Mouse (Mus musculus) neural tube, embryonic 13.5 days (tissue): ENCODE measurements at regions not wholly inside any gene's neighbourhood (a gene's known extent, or its start where the extent isn't known, plus 50 kb on each side); places are given as distances from the start of the nearest gene placed in this dataset.

Experiments
- ATAC-seq: fragments of 200-750 bp; cut with Nextera tagmentation; 2 replicates; pipeline ENCODE4 v1.8.0; 2017; ENCODE audit warnings: low read depth, mild to moderate bottlenecking, moderate TSS enrichment, moderate library complexity
- H3K27ac ChIP-seq: fragments of 300-500 bp; sonication (generic); replicated peaks from 2 replicates; pipeline ENCODE4 v1.5.1; 2015; ENCODE audit warnings: moderate library complexity, mild to moderate bottlenecking, inconsistent platforms
- H3K27me3 ChIP-seq: fragments of 300-500 bp; sonication (generic); 2 replicates; pipeline ENCODE4 v1.6.1; 2015; ENCODE audit warnings: mild to moderate bottlenecking, inconsistent platforms
- H3K36me3 ChIP-seq: fragments of 300-500 bp; sonication (generic); 2 replicates; pipeline ENCODE4 v1.6.1; 2015; ENCODE audit warnings: mild to moderate bottlenecking, inconsistent platforms
- H3K4me1 ChIP-seq: fragments of 300-500 bp; sonication (generic); replicated peaks from 2 replicates; pipeline ENCODE4 v1.6.1; 2015; ENCODE audit warnings: inconsistent platforms
- H3K4me2 ChIP-seq: fragments of 300-500 bp; sonication (generic); 2 replicates; pipeline ENCODE4 v1.6.1; 2015; ENCODE audit warnings: inconsistent platforms, mild to moderate bottlenecking, moderate library complexity
- H3K4me3 ChIP-seq: fragments of 300-500 bp; sonication (generic); 2 replicates; pipeline ENCODE4 v1.5.1; 2015; ENCODE audit warnings: mild to moderate bottlenecking, inconsistent platforms
- H3K9ac ChIP-seq: fragments of 300-500 bp; sonication (generic); 2 replicates; pipeline ENCODE4 v1.6.1; 2015; ENCODE audit warnings: moderate library complexity, mild to moderate bottlenecking, inconsistent platforms
- H3K9me3 ChIP-seq: fragments of 300-500 bp; sonication (generic); 2 replicates; pipeline ENCODE4 v1.6.1; 2016; ENCODE audit warnings: inconsistent platforms
- WGBS: fragments of 180-500 bp; shearing (Covaris S2); methylation state at CpG from one replicate; pipeline ENCODE4 v1.1.7; 2015; 5-methylcytosine and 5-hydroxymethylcytosine counted together

DNA sequence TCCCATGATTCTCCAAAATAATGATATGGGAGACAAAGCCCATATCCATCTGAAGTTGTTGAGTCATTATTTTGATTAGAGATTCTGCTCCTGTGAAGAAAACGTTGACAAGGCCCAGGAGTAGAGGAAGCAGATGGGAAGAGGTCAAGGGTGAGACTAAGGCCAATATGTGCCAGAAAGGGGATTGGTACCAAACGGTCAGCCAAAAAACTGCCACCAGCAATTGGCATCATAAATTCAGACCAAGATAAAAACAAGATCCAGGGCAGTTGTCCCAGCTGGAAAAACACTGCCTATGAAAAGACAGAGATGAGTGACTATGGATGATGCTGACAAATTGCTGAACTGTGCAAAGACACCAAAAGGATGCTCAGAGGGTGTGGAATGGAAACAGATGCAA, 411.0 kb upstream of the Tusc1 start:
- no peaks in the 10 kb centered on the region for H3K36me3 ChIP-seq
- H3K27ac ChIP-seq, result no peak overlapping the region
- no peaks in the 10 kb centered on the region for H3K4me1 ChIP-seq
- no peak for ATAC-seq
- no peaks in the 10 kb centered on the region for H3K9me3 ChIP-seq
- H3K27me3 ChIP-seq, result no peaks in the 10 kb centered on the region
- H3K4me2 ChIP-seq, result no peak overlapping the region
- H3K4me3 ChIP-seq, result no peak overlapping the region
- WGBS, result 63% methylated on average over 2 of the region's 2 CpGs
- no peak overlapping the region for H3K9ac ChIP-seq

DNA sequence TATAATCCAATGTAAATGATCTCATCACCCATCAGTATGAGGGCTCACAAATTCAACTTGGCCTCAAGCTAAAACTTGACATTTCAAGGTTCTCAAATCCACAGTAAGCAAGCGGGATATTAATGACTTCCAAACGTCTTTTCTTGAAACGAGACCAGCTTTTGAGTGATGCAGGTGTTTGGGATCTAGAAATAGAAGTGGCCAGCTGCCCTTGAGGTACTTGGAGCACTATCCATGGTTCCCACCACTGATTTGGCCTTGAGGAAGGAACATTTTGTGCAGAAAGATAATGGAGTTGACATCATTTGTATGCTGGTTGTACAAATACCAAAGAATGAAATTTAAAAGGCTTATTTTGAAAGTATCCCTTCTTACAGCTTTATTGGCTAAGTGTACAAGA, 378.4 kb upstream of the Tusc1 start:
- H3K9ac ChIP-seq, result no peak overlapping the region
- H3K9me3 ChIP-seq, result no peaks in the 10 kb centered on the region
- 76% methylated on average over 3 of the region's 3 CpGs for WGBS
- H3K27ac ChIP-seq, result no peak overlapping the region
- no peaks in the 10 kb centered on the region for H3K4me1 ChIP-seq
- H3K36me3 ChIP-seq, result no peaks in the 10 kb centered on the region
- no peak overlapping the region for H3K4me2 ChIP-seq
- no peaks in the 10 kb centered on the region for H3K27me3 ChIP-seq
- H3K4me3 ChIP-seq, result no peak overlapping the region
- no peak for ATAC-seq

DNA sequence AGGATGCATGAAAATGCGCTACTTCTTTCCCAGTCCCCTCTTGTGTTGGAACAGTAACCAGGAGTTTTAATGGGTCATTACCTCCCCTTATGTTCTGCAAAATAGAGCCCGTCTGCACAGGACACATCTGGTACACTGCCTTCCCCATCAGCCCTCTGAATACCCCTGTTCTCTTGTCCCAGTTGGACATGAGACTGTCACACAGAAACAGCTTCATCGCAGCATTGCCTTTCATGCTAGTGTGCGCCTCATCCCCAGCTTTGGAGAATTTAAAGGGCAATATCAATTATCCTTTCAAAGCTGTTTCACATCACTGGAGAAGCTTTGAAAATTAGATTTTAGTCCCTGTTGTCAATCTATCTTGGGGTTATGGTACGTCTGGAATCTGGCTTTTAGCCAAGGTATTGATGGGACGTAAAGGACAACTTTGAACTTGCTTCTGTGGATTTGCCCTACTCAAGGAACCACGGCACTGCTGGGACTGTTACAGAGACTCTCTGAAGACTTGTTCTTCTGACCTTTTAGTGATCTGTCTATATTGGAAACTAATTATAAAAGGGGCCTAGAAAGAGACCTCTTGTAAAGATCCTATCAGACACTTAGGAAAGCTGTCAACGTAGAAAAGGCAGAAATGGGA, 341.2 kb upstream of the Tusc1 start:
- Histone ChIP-seq H3K9ac (no peak overlapping the region), H3K27ac (no peak overlapping the region), H3K4me2 (no peak overlapping the region), H3K4me1 (no peaks in the 10 kb centered on the region), H3K9me3 (no peaks in the 10 kb centered on the region), H3K27me3 (no peaks in the 10 kb centered on the region), H3K36me3 (no peaks in the 10 kb centered on the region), H3K4me3 (no peak overlapping the region)
- ATAC-seq, result peak; percentile 91
- WGBS, result 57% methylated on average over 8 of the region's 8 CpGs

DNA sequence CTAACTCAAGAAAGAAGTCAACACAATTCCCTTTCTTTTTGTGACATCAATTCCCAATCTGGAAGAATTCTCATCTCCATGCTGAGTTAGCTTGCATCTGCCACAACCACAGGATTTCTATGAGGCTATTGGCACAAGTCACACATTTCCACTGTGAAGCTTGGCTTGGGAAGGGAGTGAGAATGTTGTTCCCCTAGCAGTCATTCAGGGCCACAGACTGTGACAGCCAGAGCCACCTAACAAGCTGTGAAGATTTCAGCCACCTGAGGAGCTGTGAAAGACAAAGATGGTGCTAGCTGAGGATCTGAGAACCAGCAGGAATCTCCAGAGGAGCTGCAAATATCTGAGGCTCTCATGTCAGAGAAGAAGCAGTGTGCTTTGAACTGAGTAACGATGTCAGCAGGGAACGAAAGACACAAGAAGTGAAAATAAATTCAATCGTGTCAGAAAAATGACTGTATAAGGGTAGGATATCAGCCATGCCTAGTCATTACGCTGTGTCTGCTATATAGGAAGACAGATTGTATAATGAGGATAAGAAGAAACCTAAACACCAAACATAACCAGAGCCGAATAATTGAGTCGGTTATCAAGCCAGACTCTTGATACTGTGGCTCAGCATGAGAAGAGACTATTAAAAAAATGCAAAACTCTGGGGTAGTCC, 340.6 kb upstream of the Tusc1 start:
- Histone ChIP-seq H3K4me2 (no peak overlapping the region), H3K27ac (peak overlapping the region; percentile 28; the same call in 1 of the 2 replicates), H3K4me1 (no peaks in the 10 kb centered on the region), H3K4me3 (no peak overlapping the region), H3K9ac (no peak overlapping the region), H3K9me3 (no peaks in the 10 kb centered on the region), H3K36me3 (no peaks in the 10 kb centered on the region), H3K27me3 (no peaks in the 10 kb centered on the region)
- peak; percentile 74; the same call in 1 of the 2 replicates for ATAC-seq
- WGBS, result 62% methylated on average over 6 of the region's 6 CpGs

DNA sequence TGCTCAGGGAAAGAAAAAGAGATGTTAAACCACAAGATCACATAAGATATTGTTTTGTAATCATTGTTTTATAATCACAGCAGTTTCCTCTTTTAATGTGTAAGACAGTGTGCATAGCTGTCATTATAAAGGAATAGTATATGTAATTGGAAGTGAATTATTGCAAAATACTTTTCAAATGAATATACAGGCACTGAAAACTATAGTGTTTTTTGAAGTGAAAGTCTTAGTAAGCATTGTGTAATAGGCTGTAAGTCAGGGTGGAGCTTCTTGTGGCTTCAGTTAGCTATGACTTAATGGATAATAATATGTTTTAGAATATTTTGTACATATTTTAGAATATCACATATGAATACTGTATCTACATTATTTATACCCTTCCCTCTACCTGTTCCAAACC, 333.7 kb upstream of the Tusc1 start:
- H3K4me1 ChIP-seq, result no peaks in the 10 kb centered on the region
- H3K27ac ChIP-seq, result no peak overlapping the region
- no peak overlapping the region for H3K4me3 ChIP-seq
- no peak overlapping the region for H3K9ac ChIP-seq
- no peaks in the 10 kb centered on the region for H3K27me3 ChIP-seq
- no peaks in the 10 kb centered on the region for H3K9me3 ChIP-seq
- no peak for ATAC-seq
- H3K36me3 ChIP-seq, result no peaks in the 10 kb centered on the region
- no peak overlapping the region for H3K4me2 ChIP-seq

DNA sequence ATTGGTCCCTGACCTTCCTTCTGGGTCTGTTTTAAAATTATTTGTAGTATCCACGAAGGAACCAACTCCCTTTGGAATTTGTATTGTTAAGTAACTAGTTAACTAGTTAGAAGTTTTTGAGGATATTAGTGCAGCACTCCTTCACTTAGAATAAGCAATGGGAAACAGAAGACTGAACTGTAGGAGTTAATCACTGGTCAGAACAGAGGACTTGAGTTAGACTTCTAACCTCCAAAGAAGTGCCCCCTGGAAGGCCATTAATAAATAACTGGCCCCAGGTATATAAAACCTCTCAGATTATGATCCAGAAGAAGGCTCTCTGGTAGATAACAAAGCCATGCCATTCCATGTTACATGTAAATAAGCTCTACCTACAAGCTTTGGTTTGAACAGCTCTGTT, 329.0 kb upstream of the Tusc1 start:
- WGBS, result 76% methylated on average over 1 of the region's 1 CpGs
- no peaks in the 10 kb centered on the region for H3K36me3 ChIP-seq

DNA sequence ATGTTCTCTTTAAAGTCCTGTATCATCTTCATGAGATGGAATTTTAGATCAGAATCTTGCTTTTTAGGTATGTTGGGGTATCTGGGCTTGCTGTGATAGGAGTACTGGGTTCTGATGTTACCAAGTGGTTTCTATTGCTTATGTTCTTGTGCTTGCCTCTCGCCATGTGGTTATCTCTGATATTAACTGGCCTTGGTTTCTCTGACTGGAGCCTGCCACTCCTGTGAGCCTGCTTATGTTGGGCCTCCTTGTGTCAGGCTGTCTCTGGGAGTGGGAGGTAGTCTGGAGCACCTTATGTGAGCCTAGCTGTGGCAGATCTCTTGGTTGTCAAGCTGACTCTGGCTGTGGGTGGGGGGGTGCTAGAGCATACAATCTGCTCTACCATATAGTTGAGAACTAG, 302.9 kb upstream of the Tusc1 start:
- Histone ChIP-seq H3K9me3 (no peaks in the 10 kb centered on the region), H3K4me2 (no peak overlapping the region), H3K4me1 (no peaks in the 10 kb centered on the region), H3K4me3 (no peak overlapping the region), H3K36me3 (no peaks in the 10 kb centered on the region), H3K27me3 (no peaks in the 10 kb centered on the region), H3K9ac (no peak overlapping the region), H3K27ac (no peak overlapping the region)
- WGBS, result 93% methylated on average over 1 of the region's 1 CpGs
- ATAC-seq, result no peak

More for the DNA sequence above, 329.0 kb upstream of the Tusc1 start:
- no peaks in the 10 kb centered on the region for H3K4me1 ChIP-seq
- no peak overlapping the region for H3K4me2 ChIP-seq
- no peaks in the 10 kb centered on the region for H3K9me3 ChIP-seq
- H3K27me3 ChIP-seq, result no peaks in the 10 kb centered on the region
- no peak overlapping the region for H3K27ac ChIP-seq
- H3K4me3 ChIP-seq, result no peak overlapping the region
- no peak for ATAC-seq
- no peak overlapping the region for H3K9ac ChIP-seq

DNA sequence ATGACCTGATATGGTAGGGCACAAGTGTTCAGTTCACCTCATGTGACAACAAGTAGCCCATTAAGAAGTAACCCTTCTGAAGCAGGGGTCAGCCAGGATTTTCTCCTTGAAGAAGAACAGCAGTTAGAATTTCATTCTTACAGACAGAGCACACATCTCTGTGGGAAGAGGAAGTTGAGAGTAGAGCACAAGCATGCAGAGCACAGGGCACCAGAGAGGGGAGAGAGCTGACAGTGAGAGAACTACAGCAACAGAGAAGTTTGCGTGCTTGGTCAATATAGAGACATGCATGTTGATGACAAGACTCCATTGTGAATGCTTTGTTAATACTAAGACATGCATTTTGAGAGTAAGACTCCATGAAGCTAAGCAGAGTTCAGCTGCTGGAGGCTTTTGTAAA, 263.2 kb upstream of the Tusc1 start:
- H3K27me3 ChIP-seq, result no peaks in the 10 kb centered on the region
- no peaks in the 10 kb centered on the region for H3K4me1 ChIP-seq
- no peaks in the 10 kb centered on the region for H3K9me3 ChIP-seq
- ATAC-seq, result no peak
- no peak overlapping the region for H3K4me2 ChIP-seq
- WGBS, result 95% methylated on average over 1 of the region's 1 CpGs
- no peak overlapping the region for H3K9ac ChIP-seq
- H3K4me3 ChIP-seq, result no peak overlapping the region
- no peak overlapping the region for H3K27ac ChIP-seq
- no peaks in the 10 kb centered on the region for H3K36me3 ChIP-seq

DNA sequence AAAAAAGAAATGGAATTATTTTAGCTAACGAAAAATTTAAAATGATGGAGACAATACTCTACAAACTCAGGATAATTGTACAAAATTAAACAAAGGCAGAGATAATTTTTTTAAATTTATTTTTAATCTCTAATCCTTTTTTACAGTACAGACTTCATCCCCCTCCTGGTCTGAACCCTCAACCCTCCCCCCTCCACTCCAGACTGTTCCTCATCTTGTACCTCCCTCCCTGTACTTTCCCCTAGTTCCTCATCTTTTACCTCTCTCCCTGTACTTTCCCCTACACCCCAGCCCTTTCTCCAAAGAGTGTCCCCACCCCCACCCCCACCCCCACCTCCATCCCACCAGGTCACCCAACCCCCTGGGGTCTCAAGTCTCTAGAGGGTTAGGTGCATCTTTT, 249.0 kb upstream of the Tusc1 start:
- H3K27ac ChIP-seq, result no peak overlapping the region
- no peaks in the 10 kb centered on the region for H3K36me3 ChIP-seq
- 90% methylated on average over 1 of the region's 1 CpGs for WGBS
- H3K4me3 ChIP-seq, result no peak overlapping the region
- no peak overlapping the region for H3K9ac ChIP-seq
- no peaks in the 10 kb centered on the region for H3K4me1 ChIP-seq
- ATAC-seq, result no peak
- peaks cover 5% of the 10 kb centered on the region; the same call in 1 of the 2 replicates for H3K9me3 ChIP-seq
- no peaks in the 10 kb centered on the region for H3K27me3 ChIP-seq
- no peak overlapping the region for H3K4me2 ChIP-seq

DNA sequence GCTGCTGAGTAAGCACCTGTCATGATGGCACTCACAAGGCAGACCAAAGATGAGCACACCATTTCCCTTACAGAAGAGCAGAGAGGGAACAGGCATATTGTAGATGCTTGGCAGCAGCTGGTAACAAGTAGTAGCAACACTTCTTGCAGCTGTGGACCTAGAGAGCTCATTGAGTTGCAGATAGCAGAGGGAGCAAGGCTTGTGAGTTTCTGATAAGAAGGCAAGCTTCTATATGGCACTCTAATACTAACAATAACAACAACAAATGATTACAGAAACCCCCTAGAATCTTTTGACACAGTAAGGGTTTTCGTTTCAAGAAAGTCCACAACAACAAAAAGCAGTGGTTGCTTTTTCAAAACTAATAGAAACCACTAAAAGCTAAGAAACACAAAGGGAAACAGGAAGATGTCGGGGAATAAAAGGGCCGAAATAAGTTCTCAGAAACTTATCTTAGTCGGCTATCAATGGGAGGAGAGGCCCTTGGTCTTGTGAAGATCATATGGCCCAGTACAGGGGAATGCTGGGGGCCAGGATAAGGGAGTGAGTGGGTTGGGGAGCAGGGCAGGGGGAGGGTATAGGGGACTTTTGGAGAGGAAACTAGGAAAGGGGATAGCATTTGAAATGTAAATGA, 248.5 kb upstream of the Tusc1 start:
- Histone ChIP-seq H3K27ac (no peak overlapping the region), H3K36me3 (no peaks in the 10 kb centered on the region), H3K4me2 (no peak overlapping the region), H3K9ac (no peak overlapping the region), H3K4me1 (no peaks in the 10 kb centered on the region), H3K9me3 (peaks cover 5% of the 10 kb centered on the region; the same call in 1 of the 2 replicates), H3K4me3 (no peak overlapping the region), H3K27me3 (no peaks in the 10 kb centered on the region)
- ATAC-seq, result no peak
- 79% methylated on average over 4 of the region's 4 CpGs for WGBS

DNA sequence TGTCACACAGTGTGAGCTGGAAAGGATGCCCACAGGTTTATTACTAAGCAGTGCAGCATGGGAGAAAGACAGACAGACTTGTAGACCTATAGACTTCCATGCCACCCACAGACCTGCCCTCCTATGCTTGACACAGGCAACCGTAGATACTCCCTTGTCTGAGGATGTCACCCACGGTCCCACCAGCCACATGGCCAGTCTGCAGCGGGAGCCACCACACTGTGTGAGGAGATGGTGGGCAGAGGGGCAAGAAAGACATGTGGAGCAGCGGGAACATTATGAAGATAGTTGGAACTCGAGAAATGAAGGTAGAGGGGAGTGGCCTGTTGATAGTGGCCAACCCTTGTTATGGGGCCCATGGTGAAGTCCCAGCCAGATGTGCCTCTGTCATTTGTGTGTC, 244.0 kb upstream of the Tusc1 start:
- H3K4me1 ChIP-seq, result no peaks in the 10 kb centered on the region
- H3K4me2 ChIP-seq, result no peak overlapping the region
- H3K27ac ChIP-seq, result no peak overlapping the region
- no peak overlapping the region for H3K9ac ChIP-seq
- H3K9me3 ChIP-seq, result no peaks in the 10 kb centered on the region
- no peak for ATAC-seq
- H3K36me3 ChIP-seq, result no peaks in the 10 kb centered on the region
- H3K27me3 ChIP-seq, result no peaks in the 10 kb centered on the region
- H3K4me3 ChIP-seq, result no peak overlapping the region
- 90% methylated on average over 5 of the region's 5 CpGs for WGBS

DNA sequence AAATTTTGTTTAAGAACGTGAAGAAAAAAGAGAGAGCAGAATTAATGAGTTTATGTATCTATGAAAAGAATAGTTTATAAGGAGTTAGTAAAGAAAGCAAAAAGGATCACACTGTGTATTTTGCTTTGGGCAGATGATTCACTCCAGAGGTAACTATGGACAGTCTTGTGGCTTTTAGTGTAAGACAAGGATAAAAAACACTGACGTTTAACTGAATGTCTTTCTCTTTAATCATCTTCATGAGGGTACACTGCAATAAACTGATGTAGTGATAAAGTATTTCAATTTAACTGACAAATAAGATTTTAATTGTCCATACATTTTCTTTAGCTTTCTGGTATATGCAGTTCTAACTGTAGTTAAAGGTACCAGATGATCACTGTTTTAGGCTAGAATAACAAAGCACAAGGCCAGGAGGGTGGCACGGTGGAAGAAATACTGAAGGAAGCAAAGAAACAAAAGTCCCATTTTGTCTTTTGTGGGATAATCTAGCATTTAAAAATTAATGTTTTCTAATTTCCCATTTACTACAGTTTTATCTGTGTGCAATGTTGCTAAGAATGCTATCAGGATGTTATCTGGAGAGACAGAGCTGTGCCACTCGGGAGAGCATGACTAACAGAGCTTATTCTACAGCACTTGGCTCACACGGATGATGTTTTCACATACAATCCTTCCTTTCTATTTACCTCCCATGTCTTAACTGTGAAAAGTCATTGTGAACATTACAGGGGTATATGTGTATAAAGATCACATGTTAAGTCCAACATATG, 232.4 kb upstream of the Tusc1 start:
- no peaks in the 10 kb centered on the region for H3K27me3 ChIP-seq
- no peak overlapping the region for H3K4me3 ChIP-seq
- no peaks in the 10 kb centered on the region for H3K36me3 ChIP-seq
- 83% methylated on average over 5 of the region's 5 CpGs for WGBS
- no peak overlapping the region for H3K9ac ChIP-seq
- H3K27ac ChIP-seq, result no peak overlapping the region
- no peak for ATAC-seq
- no peaks in the 10 kb centered on the region for H3K4me1 ChIP-seq
- no peak overlapping the region for H3K4me2 ChIP-seq
- no peaks in the 10 kb centered on the region for H3K9me3 ChIP-seq
